11 mouse cellular contexts compared by ENCODE assay signal in the genomic region with DNA sequence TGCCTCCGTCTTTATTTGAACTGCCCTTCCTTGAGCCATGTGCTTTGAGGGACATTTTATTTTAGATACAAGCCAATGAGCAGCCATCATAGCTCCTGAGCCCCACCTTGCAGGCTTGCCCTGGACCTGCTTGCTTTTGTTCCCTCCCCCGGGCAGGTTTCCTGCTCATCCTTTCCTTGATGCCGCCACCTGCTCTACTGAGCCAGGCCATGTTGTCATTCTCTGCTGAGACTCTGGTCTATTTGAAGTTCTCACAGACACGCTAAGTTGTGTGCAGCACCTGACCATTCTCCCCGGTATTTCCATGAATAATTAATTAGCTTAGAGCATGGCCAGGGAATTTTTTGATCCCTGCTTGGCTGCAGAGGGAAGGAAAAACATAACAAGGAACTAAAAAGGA.
DNase-seq lines count a peak whose midpoint lies in the region; ATAC-seq lines count a peak whose summit lies in the region.
"Had no signal": no experiment of that assay in that cellular context is flagged by ENCODE, and none has a peak within 500 bp of the region (broad histone marks: within the 10 kb centered on the region; RNA-seq: fewer than 3 reads in every experiment).

No protein-coding gene starts in this region.

- H3K4me3 ChIP-seq in heart, embryonic 15.5 days = no peak overlapping the region
- H3K4me3 ChIP-seq: liver, embryonic 15.5 days had no signal

- 65% methylated on average over 5 of the region's 5 CpGs for WGBS in heart, embryonic 15.5 days

- no peak for DNase-seq in heart, postnatal 10 days
- DNase-seq in adrenal gland, postnatal 36 days = no peak
- no peak for DNase-seq in left cerebral cortex, adult 8-10 months (ENCODE audit: low spot score in 2 of 2)
- DNase-seq in gastrocnemius, postnatal 25 days = no peak
- DNase-seq: cerebellum, adult 9-10 months; right cerebral cortex, postnatal 14 days had no signal

- H3K36me3 ChIP-seq in heart, embryonic 15.5 days = no peaks in the 10 kb centered on the region
- H3K36me3 ChIP-seq: liver, embryonic 15.5 days had no signal

- H3K9me3 ChIP-seq in heart, embryonic 15.5 days (replicated peaks) = no peaks in the 10 kb centered on the region
- H3K9me3 ChIP-seq: liver, embryonic 15.5 days had no signal

- peak overlapping the region; percentile 17 for H3K4me2 ChIP-seq in heart, embryonic 15.5 days
- H3K4me2 ChIP-seq: liver, embryonic 15.5 days had no signal

- H3K9ac ChIP-seq in heart, embryonic 15.5 days = no peak overlapping the region
- H3K9ac ChIP-seq: liver, embryonic 15.5 days had no signal

- no peaks in the 10 kb centered on the region for H3K27me3 ChIP-seq in heart, embryonic 15.5 days
- H3K27me3 ChIP-seq: liver, embryonic 15.5 days had no signal

- no peak for ATAC-seq in heart, embryonic 15.5 days (replicated peaks; ENCODE audit: insufficient number of reproducible peaks, insufficient read depth, low FRiP score, low read depth)
- peak; percentile 52 for ATAC-seq in CD4-positive, CD25-positive, alpha-beta regulatory T cell, adult 4 months
- ATAC-seq in hematopoietic stem cell, adult 5-6 weeks (replicated peaks in 1 of 2; ENCODE audit: insufficient read depth in 1 of 2, low FRiP score in 2 of 2, low TSS enrichment in 1 of 2, low read depth in 1 of 2, poor library complexity in 2 of 2, severe bottlenecking in 2 of 2) = peak; percentile 61 to 70
- ATAC-seq in megakaryocyte progenitor cell, adult 5-6 weeks (replicated peaks; ENCODE audit: poor library complexity) = peak; percentile 56

- peaks cover 12% of the 10 kb centered on the region for H3K4me1 ChIP-seq in heart, embryonic 15.5 days (replicated peaks)
- H3K4me1 ChIP-seq: liver, embryonic 15.5 days had no signal

- H3K27ac ChIP-seq in heart, embryonic 15.5 days = peak overlapping the region; percentile 28; the same call in 1 of the 2 replicates
- H3K27ac ChIP-seq: liver, embryonic 15.5 days had no signal

- intact Hi-C loops in heart, postnatal 10 days (cut with DNase I) = no loop called here
